Mouse (Mus musculus) thymus, adult 2 months (tissue): ENCODE measurements around the gene Mical2. TPM values are rescaled to one million over a fixed set of nuclear protein-coding genes. Genes with fewer than 3 reads are reported as not detected.

Experiments used
- DNase-seq: peaks from one replicate; pipeline ENCODE4 v3.0.0; 2021
- H3K27ac ChIP-seq: fragments of 200-500 bp; 2 replicates; pipeline ENCODE4 v1.5.1; 2012; ENCODE audit warnings: low read length, control low read depth; ENCODE audit not compliant: control insufficient read depth, insufficient read depth
- H3K27me3 ChIP-seq: fragments of 200-500 bp; 2 replicates; pipeline ENCODE4 v1.6.1; 2012; ENCODE audit warnings: mild to moderate bottlenecking, low read length, moderate library complexity, mixed read lengths; ENCODE audit not compliant: control insufficient read depth, insufficient read depth
- H3K36me3 ChIP-seq: fragments of 200-500 bp; 2 replicates; pipeline ENCODE4 v1.6.1; 2012; ENCODE audit warnings: mild to moderate bottlenecking, low read length, moderate library complexity; ENCODE audit not compliant: control insufficient read depth, insufficient read depth
- H3K4me1 ChIP-seq: fragments of 200-500 bp; replicated peaks from 2 replicates; pipeline ENCODE4 v1.6.1; 2012; ENCODE audit warnings: low read length; ENCODE audit not compliant: control insufficient read depth, insufficient read depth
- H3K4me3 ChIP-seq: fragments of 200-500 bp; 2 replicates; pipeline ENCODE4 v1.5.1; 2012; ENCODE audit warnings: mild to moderate bottlenecking, low read length, control low read depth, moderate library complexity; ENCODE audit not compliant: control insufficient read depth, insufficient read depth
- CTCF ChIP-seq: fragments of 200-500 bp; IDR thresholded peaks from 2 replicates; pipeline ENCODE4 v1.5.1; 2012; ENCODE audit warnings: mild to moderate bottlenecking, control low read depth, low read length, moderate library complexity, borderline replicate concordance; ENCODE audit not compliant: control insufficient read depth, poor library complexity, insufficient read depth; ENCODE audit errors: extremely low read depth
- POLR2A ChIP-seq: fragments of 200-500 bp; IDR thresholded peaks from 2 replicates; pipeline ENCODE4 v1.6.1; 2012; ENCODE audit warnings: mild to moderate bottlenecking, low read length, control low read depth, moderate library complexity; ENCODE audit not compliant: control insufficient read depth, poor library complexity, insufficient read depth; ENCODE audit errors: extremely low read depth
- WGBS: fragments of 180-500 bp; shearing (Covaris S2); methylation state at CpG from one replicate; pipeline ENCODE4 v1.1.7; 2018; 5-methylcytosine and 5-hydroxymethylcytosine counted together
- polyA plus RNA-seq: library from polyadenylated mRNA; depleted of rRNA; stranded (reverse); fragments of >200 nt; gene quantifications from 2 replicates; pipeline ENCODE4 v1.2.3, GENCODE M21; 2012

Gene Mical2
- polyA plus RNA-seq, 1 experiment, result 3.5 TPM

GRCm38 (mm10) chr7:112234410-112234809 lies 8.8 kb downstream of the Mical2 start:
- no peak overlapping the region for H3K27ac ChIP-seq
- H3K4me3 ChIP-seq, result no peak overlapping the region
- H3K27me3 ChIP-seq, result no peaks in the 10 kb centered on the region
- TF ChIP-seq CTCF, result no peak
- TF ChIP-seq POLR2A, result no peak
- WGBS, result over 99% methylated on average over 4 of the region's 4 CpGs
- H3K4me1 ChIP-seq, result peaks cover 14% of the 10 kb centered on the region
- DNase-seq, result no peak
- no peaks in the 10 kb centered on the region for H3K36me3 ChIP-seq

GRCm38 (mm10) chr7:112235493-112235892 lies 9.8 kb downstream of the Mical2 start:
- Histone ChIP-seq H3K27me3 (no peaks in the 10 kb centered on the region), H3K36me3 (no peaks in the 10 kb centered on the region), H3K4me3 (no peak overlapping the region), H3K27ac (no peak overlapping the region), H3K4me1 (peaks cover 16% of the 10 kb centered on the region)
- DNase-seq, result no peak
- no peak for TF ChIP-seq POLR2A
- TF ChIP-seq CTCF, result no peak
- WGBS, result 90% methylated on average over 4 of the region's 4 CpGs

DNA sequence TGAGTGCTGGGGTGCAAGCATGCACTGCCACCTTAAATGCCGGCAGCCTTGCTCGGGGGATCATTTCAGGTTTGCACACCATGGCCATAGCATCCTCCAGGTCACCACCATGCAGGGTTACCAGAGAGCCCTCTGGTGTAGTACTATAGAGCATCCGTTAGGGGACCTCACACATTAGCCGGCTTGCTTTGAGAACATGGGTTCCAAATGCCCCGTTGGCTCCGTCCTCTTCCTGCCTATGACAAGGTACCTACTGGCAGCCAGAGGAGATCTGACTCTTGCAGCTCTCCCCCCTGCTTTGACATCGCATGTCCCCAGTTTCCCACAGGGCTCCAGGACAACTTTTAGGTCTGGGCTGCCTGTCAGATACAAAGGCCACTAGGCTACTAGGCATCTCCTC lies 11.6 kb downstream of the Mical2 start:
- DNase-seq, result no peak
- Histone ChIP-seq H3K27ac (no peak overlapping the region), H3K4me3 (no peak overlapping the region), H3K36me3 (no peaks in the 10 kb centered on the region), H3K4me1 (peaks cover 20% of the 10 kb centered on the region), H3K27me3 (no peaks in the 10 kb centered on the region)
- WGBS, result 97% methylated on average over 7 of the region's 7 CpGs
- no peak for TF ChIP-seq CTCF
- no peak for TF ChIP-seq POLR2A

DNA sequence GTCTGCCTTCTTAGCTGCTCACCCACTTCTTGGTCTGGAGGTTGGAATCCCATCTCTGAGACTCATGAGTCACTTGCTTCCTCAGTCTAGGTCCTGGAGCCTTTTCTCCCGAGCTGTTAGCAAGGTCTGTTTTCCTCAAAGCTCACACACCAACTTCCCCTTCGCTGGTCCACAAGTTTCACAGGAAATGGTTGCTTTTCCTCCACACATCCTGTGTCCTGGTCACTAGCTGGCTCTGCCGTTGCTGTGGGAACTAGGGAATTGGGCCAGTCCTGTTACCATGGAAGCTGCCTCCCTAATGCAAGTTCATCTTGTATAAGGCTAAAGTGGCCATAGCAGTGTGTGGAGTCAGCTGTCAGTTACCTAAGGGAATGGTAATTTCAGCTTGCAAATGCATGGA lies 12.2 kb downstream of the Mical2 start:
- TF ChIP-seq CTCF, result no peak
- no peak for TF ChIP-seq POLR2A
- Histone ChIP-seq H3K4me1 (peaks cover 20% of the 10 kb centered on the region), H3K27me3 (no peaks in the 10 kb centered on the region), H3K36me3 (no peaks in the 10 kb centered on the region), H3K27ac (no peak overlapping the region), H3K4me3 (no peak overlapping the region)
- 33% methylated on average over 3 of the region's 3 CpGs for WGBS
- DNase-seq, result no peak

GRCm38 (mm10) chr7:112238768-112239728 lies 13.4 kb downstream of the Mical2 start:
- no peak overlapping the region for H3K4me3 ChIP-seq
- no peak for TF ChIP-seq CTCF
- no peak for TF ChIP-seq POLR2A
- no peaks in the 10 kb centered on the region for H3K27me3 ChIP-seq
- no peaks in the 10 kb centered on the region for H3K36me3 ChIP-seq
- WGBS, result 33% methylated on average over 10 of the region's 10 CpGs
- H3K27ac ChIP-seq, result no peak overlapping the region
- H3K4me1 ChIP-seq, result peaks cover 19% of the 10 kb centered on the region
- no peak for DNase-seq

GRCm38 (mm10) chr7:112240748-112241147 lies 15.1 kb downstream of the Mical2 start:
- TF ChIP-seq POLR2A (no peak), CTCF (no peak)
- H3K27ac ChIP-seq, result no peak overlapping the region
- H3K4me1 ChIP-seq, result peaks cover 29% of the 10 kb centered on the region
- no peaks in the 10 kb centered on the region for H3K36me3 ChIP-seq
- DNase-seq, result no peak
- no peaks in the 10 kb centered on the region for H3K27me3 ChIP-seq
- no peak overlapping the region for H3K4me3 ChIP-seq
- 58% methylated on average over 2 of the region's 2 CpGs for WGBS
